Mouse (Mus musculus): Measurements from ENCODE around the gene Gm281.
"Not testable (repeated sequence)": the region's sequence is repeated elsewhere in the genome, so short reads cannot be mapped to it uniquely, and the experiment has no call there.

The Gm281 gene

GRCm38 (mm10) chr14:13914387-13915082 lies at the start of gene Gm281:
Gene Gm281 (minus strand): TSS chr14:13914478.
- DNase-seq (ENCODE audit: low read depth, low spot score) = peak; percentile 82

GRCm38 (mm10) chr14:13963527-13963926 lies 49.2 kb upstream of the Gm281 start:
- DNase-seq (ENCODE audit: low read depth, low spot score) = no peak

GRCm38 (mm10) chr14:13962476-13962875 lies 48.2 kb upstream of the Gm281 start:
- DNase-seq (ENCODE audit: low read depth, low spot score) = no peak

- peak; percentile 65 for DNase-seq (ENCODE audit: low read depth, low spot score)
These were observed 47.3 kb upstream of the Gm281 start, which contains the start of the genes Atxn7 and Thoc7 for GRCm38 (mm10) chr14:13961401-13962112. Gene Atxn7 (plus strand): TSS chr14:13961440. Gene Thoc7 (minus strand): TSS chr14:13961852.

- DNase-seq (ENCODE audit: low read depth, low spot score) = peak; percentile 75
These were observed 46.4 kb upstream of the Gm281 start for GRCm38 (mm10) chr14:13960482-13961325.

GRCm38 (mm10) chr14:13960079-13960478 lies 45.8 kb upstream of the Gm281 start:
- peak; percentile 24 for DNase-seq (ENCODE audit: low read depth, low spot score)

- not testable (repeated sequence) for DNase-seq (ENCODE audit: low read depth, low spot score)
These were observed 37.9 kb upstream of the Gm281 start for GRCm38 (mm10) chr14:13952151-13952550.

- DNase-seq (ENCODE audit: low read depth, low spot score) = peak; percentile 56
These were observed 36.1 kb upstream of the Gm281 start for GRCm38 (mm10) chr14:13950401-13950800.

- DNase-seq (ENCODE audit: low read depth, low spot score) = no peak
These were observed 34.1 kb upstream of the Gm281 start for GRCm38 (mm10) chr14:13948345-13948744.

- no peak for DNase-seq (ENCODE audit: low read depth, low spot score)
These were observed 30.4 kb upstream of the Gm281 start for GRCm38 (mm10) chr14:13944686-13945085.

GRCm38 (mm10) chr14:13934052-13934371 lies 19.7 kb upstream of the Gm281 start:
- DNase-seq (ENCODE audit: low read depth, low spot score) = no peak

GRCm38 (mm10) chr14:13933290-13934051 lies 19.2 kb upstream of the Gm281 start:
- DNase-seq (ENCODE audit: low read depth, low spot score) = no peak

GRCm38 (mm10) chr14:13917630-13918029 lies 3.4 kb upstream of the Gm281 start:
- peak; percentile 88 for DNase-seq (ENCODE audit: low read depth, low spot score)

GRCm38 (mm10) chr14:13917208-13917607 lies 2.9 kb upstream of the Gm281 start:
- no peak for DNase-seq (ENCODE audit: low read depth, low spot score)

- peak; percentile 8 for DNase-seq (ENCODE audit: low read depth, low spot score)
These were observed 929 bp upstream of the Gm281 start for GRCm38 (mm10) chr14:13915207-13915606.

GRCm38 (mm10) chr14:13910148-13910547 lies 4.1 kb downstream of the Gm281 start:
- peak; percentile 4 for DNase-seq (ENCODE audit: low read depth, low spot score)

- peak; percentile 92 for DNase-seq (ENCODE audit: low read depth, low spot score)
These were observed 7.1 kb downstream of the Gm281 start for GRCm38 (mm10) chr14:13907145-13907544.

GRCm38 (mm10) chr14:13906461-13906860 lies 7.8 kb downstream of the Gm281 start:
- peak; percentile 85 for DNase-seq (ENCODE audit: low read depth, low spot score)

GRCm38 (mm10) chr14:13901611-13902067 lies 12.6 kb downstream of the Gm281 start:
- peak; percentile 93 for DNase-seq (ENCODE audit: low read depth, low spot score)

GRCm38 (mm10) chr14:13895198-13895597 lies 19.1 kb downstream of the Gm281 start:
- DNase-seq (ENCODE audit: low read depth, low spot score) = no peak

- no peak for DNase-seq (ENCODE audit: low read depth, low spot score)
These were observed 20.5 kb downstream of the Gm281 start for GRCm38 (mm10) chr14:13893748-13894147.

All from R1 (cell line).